Mouse (Mus musculus): ENCODE data around the gene Gm13283. TPM values are rescaled to one million over a fixed set of nuclear protein-coding genes. Genes with fewer than 3 reads are reported as not detected.
"Not testable (repeated sequence)": the region's sequence is repeated elsewhere in the genome, so short reads cannot be mapped to it uniquely, and the experiment has no call there.

Gm13283 gene
- polyA plus RNA-seq, 1 experiment from 2014 or later: 0.32 TPM

DNA sequence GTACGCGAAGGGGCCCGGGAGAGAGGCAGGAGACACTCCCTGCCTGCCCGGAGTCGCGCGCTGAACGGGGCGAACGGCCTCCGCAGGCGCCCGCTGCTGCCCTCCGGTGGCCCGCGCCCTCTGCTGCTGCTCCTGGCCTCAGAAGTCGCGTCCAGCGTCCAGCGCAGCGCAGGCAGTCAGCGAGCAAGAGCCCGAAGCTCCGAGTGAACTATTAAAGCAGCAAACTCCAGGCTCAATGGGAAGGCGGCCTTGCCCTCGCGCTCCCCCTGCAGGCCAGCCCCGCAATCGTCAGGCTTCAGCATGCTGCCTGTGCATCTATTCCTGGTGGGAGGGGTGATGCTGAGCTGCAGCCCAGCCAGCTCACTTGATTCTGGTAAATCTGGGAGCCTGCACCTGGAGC, 43.0 kb downstream of the Gm13283 start, which contains the start of gene Gm13287:
TSS of gene Gm13287 (plus strand) at position 301 of the 400 bp plus-strand sequence.
- ATAC-seq (ENCODE audit: insufficient number of reproducible peaks, insufficient read depth, low FRiP score, low TSS enrichment); H3K4me3 ChIP-seq; H3K9ac ChIP-seq; H3K27ac ChIP-seq; H3K36me3 ChIP-seq; H3K4me2 ChIP-seq (replicated peaks); H3K27me3 ChIP-seq; H3K4me1 ChIP-seq; H3K9me3 ChIP-seq: not testable (repeated sequence)
- WGBS: no CpG with 5 or more reads among the region's 29 CpGs

DNA sequence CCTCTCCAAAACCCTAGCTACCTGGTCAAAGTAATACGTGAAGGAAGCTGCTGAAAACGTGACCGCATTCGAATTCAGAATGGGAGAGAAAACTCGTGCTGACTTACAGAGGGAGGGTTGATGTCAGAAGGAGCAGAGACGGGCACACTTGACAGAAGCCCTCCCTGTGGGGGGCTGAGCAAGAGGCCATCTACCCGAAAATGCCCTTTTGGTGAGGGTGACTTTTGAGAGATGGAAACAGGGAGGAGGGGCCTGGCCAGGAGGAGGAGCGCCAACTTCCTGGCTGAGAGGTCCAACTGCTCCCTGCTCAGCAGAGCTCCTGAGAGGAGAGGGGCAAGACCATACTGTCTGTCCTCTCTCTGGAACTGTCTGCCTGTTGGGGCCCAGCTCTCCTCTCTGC, 45.3 kb downstream of the Gm13283 start, which contains the start of gene Gm13288:
TSS of gene Gm13288 (plus strand) at position 301 of the 400 bp plus-strand sequence.
- no CpG with 5 or more reads among the region's 8 CpGs for WGBS
- H3K27me3 ChIP-seq; H3K36me3 ChIP-seq; H3K9ac ChIP-seq; H3K27ac ChIP-seq; H3K4me1 ChIP-seq; ATAC-seq (ENCODE audit: insufficient number of reproducible peaks, insufficient read depth, low FRiP score, low TSS enrichment); H3K9me3 ChIP-seq: not testable (repeated sequence)
- Histone ChIP-seq H3K4me2 (replicated peaks) (peak within 1 kb of the TSS; percentile 32; the same call in 1 of the 2 replicates), H3K4me3 (0 out of 2 replicates have a peak within 1 kb of the TSS, but pooled peaks have one; percentile 22)

DNA sequence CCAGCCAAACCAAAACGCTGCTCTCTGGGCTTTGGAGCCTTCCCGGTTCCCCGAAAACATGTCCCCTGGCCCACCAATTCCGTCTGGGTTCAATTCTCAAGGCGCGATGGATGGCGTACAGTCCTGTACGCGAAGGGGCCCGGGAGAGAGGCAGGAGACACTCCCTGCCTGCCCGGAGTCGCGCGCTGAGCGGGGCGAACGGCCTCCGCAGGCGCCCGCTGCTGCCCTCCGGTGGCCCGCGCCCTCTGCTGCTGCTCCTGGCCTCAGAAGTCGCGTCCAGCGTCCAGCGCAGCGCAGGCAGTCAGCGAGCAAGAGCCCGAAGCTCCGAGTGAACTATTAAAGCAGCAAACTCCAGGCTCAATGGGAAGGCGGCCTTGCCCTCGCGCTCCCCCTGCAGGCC, 45.8 kb downstream of the Gm13283 start:
- not testable (repeated sequence) for ATAC-seq (ENCODE audit: insufficient number of reproducible peaks, insufficient read depth, low FRiP score, low TSS enrichment); H3K27me3 ChIP-seq; H3K9ac ChIP-seq; H3K9me3 ChIP-seq; H3K27ac ChIP-seq; H3K4me1 ChIP-seq; H3K36me3 ChIP-seq
- 0% methylated on average over 14 of the region's 34 CpGs for WGBS
- 0 out of 2 replicates have a peak overlapping the region, but pooled peaks have one; percentile 22 for H3K4me3 ChIP-seq
- H3K4me2 ChIP-seq (replicated peaks): peak overlapping the region; percentile 32; the same call in 1 of the 2 replicates

Other genes with a start within 250 kb of the Gm13283 start
- gene Ifnb1, start 237.3 kb upstream of the Gm13283 start, polyA plus RNA-seq (2016; fragmentation: Nextera tagmentation; extraction: Ambion mirVana): not detected in 2 replicates
- not detected in 2 replicates for gene Ifna15, start 201.9 kb upstream of the Gm13283 start, polyA plus RNA-seq (2016; fragmentation: Nextera tagmentation; extraction: Ambion mirVana)
- not detected in 2 replicates for gene Ifna14, start 188.3 kb upstream of the Gm13283 start, polyA plus RNA-seq (2016; fragmentation: Nextera tagmentation; extraction: Ambion mirVana)
- not detected in 2 replicates for gene Ifna9, start 167.7 kb upstream of the Gm13283 start, polyA plus RNA-seq (2016; fragmentation: Nextera tagmentation; extraction: Ambion mirVana)
- not detected in 2 replicates for gene Ifna12, start 156.7 kb upstream of the Gm13283 start, polyA plus RNA-seq (2016; fragmentation: Nextera tagmentation; extraction: Ambion mirVana)
- not detected in 2 replicates for gene C87499, start 125.7 kb upstream of the Gm13283 start, polyA plus RNA-seq (2016; fragmentation: Nextera tagmentation; extraction: Ambion mirVana)
- gene Ifna13, start 115.7 kb upstream of the Gm13283 start, polyA plus RNA-seq (2016; fragmentation: Nextera tagmentation; extraction: Ambion mirVana): not detected in 2 replicates
- not detected in 2 replicates for gene Ifna16, start 83.2 kb upstream of the Gm13283 start, polyA plus RNA-seq (2016; fragmentation: Nextera tagmentation; extraction: Ambion mirVana)
- gene Ifna2, start 76.2 kb upstream of the Gm13283 start, polyA plus RNA-seq (2016; fragmentation: Nextera tagmentation; extraction: Ambion mirVana): not detected in 2 replicates
- gene Ifnab, start 68.8 kb upstream of the Gm13283 start, polyA plus RNA-seq (2016; fragmentation: Nextera tagmentation; extraction: Ambion mirVana): not detected in 2 replicates
- gene Gm26566, start 38.3 kb upstream of the Gm13283 start, polyA plus RNA-seq (2016; fragmentation: Nextera tagmentation; extraction: Ambion mirVana): 1.5 and 1.8 TPM in 2 replicates
- 130 and 143 TPM in 2 replicates for gene Klhl9, start 37.7 kb upstream of the Gm13283 start, polyA plus RNA-seq (2016; fragmentation: Nextera tagmentation; extraction: Ambion mirVana)
- not detected in 2 replicates for gene Gm13271, start 5.3 kb upstream of the Gm13283 start, polyA plus RNA-seq (2016; fragmentation: Nextera tagmentation; extraction: Ambion mirVana)
- gene Gm13290, start 13.7 kb downstream of the Gm13283 start, polyA plus RNA-seq (2016; fragmentation: Nextera tagmentation; extraction: Ambion mirVana): 0.37 TPM in 1 of 2 replicates, not detected in the other
- gene Gm13289, start 16.8 kb downstream of the Gm13283 start, polyA plus RNA-seq (2016; fragmentation: Nextera tagmentation; extraction: Ambion mirVana): not detected in 2 replicates
- not detected in 2 replicates for gene Gm13272, start 19.7 kb downstream of the Gm13283 start, polyA plus RNA-seq (2016; fragmentation: Nextera tagmentation; extraction: Ambion mirVana)
- 0.20 and 0.32 TPM in 2 replicates for gene Ifnz, start 22.0 kb downstream of the Gm13283 start, polyA plus RNA-seq (2016; fragmentation: Nextera tagmentation; extraction: Ambion mirVana)
- gene Gm13276, start 25.6 kb downstream of the Gm13283 start, polyA plus RNA-seq (2016; fragmentation: Nextera tagmentation; extraction: Ambion mirVana): not detected in 2 replicates
- gene Gm13277, start 28.5 kb downstream of the Gm13283 start, polyA plus RNA-seq (2016; fragmentation: Nextera tagmentation; extraction: Ambion mirVana): not detected in 2 replicates
- gene Gm13278, start 31.4 kb downstream of the Gm13283 start, polyA plus RNA-seq (2016; fragmentation: Nextera tagmentation; extraction: Ambion mirVana): not detected in 2 replicates
- gene Gm13275, start 34.4 kb downstream of the Gm13283 start, polyA plus RNA-seq (2016; fragmentation: Nextera tagmentation; extraction: Ambion mirVana): not detected in 2 replicates
- not detected in 2 replicates for gene Gm13279, start 37.3 kb downstream of the Gm13283 start, polyA plus RNA-seq (2016; fragmentation: Nextera tagmentation; extraction: Ambion mirVana)
- gene Gm13285, start 39.5 kb downstream of the Gm13283 start, polyA plus RNA-seq (2016; fragmentation: Nextera tagmentation; extraction: Ambion mirVana): 1.0 and 1.5 TPM in 2 replicates
- gene Gm13287, start 43.1 kb downstream of the Gm13283 start, polyA plus RNA-seq (2016; fragmentation: Nextera tagmentation; extraction: Ambion mirVana): not detected in 2 replicates
- gene Gm13288, start 45.4 kb downstream of the Gm13283 start, polyA plus RNA-seq (2016; fragmentation: Nextera tagmentation; extraction: Ambion mirVana): 0.15 TPM in 1 of 2 replicates, not detected in the other
- not detected in 2 replicates for gene Ifna7, start 56.1 kb downstream of the Gm13283 start, polyA plus RNA-seq (2016; fragmentation: Nextera tagmentation; extraction: Ambion mirVana)
- not detected in 2 replicates for gene Ifna11, start 59.8 kb downstream of the Gm13283 start, polyA plus RNA-seq (2016; fragmentation: Nextera tagmentation; extraction: Ambion mirVana)
- gene Ifna6, start 67.3 kb downstream of the Gm13283 start, polyA plus RNA-seq (2016; fragmentation: Nextera tagmentation; extraction: Ambion mirVana): not detected in 2 replicates
- not detected in 2 replicates for gene Ifna5, start 75.4 kb downstream of the Gm13283 start, polyA plus RNA-seq (2016; fragmentation: Nextera tagmentation; extraction: Ambion mirVana)
- not detected in 2 replicates for gene Ifna4, start 81.7 kb downstream of the Gm13283 start, polyA plus RNA-seq (2016; fragmentation: Nextera tagmentation; extraction: Ambion mirVana)
- gene Ifna1, start 90.0 kb downstream of the Gm13283 start, polyA plus RNA-seq (2016; fragmentation: Nextera tagmentation; extraction: Ambion mirVana): not detected in 2 replicates
- gene Ifne, start 120.1 kb downstream of the Gm13283 start, polyA plus RNA-seq (2016; fragmentation: Nextera tagmentation; extraction: Ambion mirVana): not detected in 2 replicates